Mouse (Mus musculus) MN1 (cell line): Measurements from ENCODE around the gene Fxr2.
"Not testable (repeated sequence)": the region's sequence is repeated elsewhere in the genome, so short reads cannot be mapped to it uniquely, and the experiment has no call there.

ENCODE experiments used
- DNase-seq: peaks from one replicate; pipeline ENCODE4 v3.0.0-alpha.2; 2016; ENCODE audit warnings: low spot score

Gene Fxr2

DNA sequence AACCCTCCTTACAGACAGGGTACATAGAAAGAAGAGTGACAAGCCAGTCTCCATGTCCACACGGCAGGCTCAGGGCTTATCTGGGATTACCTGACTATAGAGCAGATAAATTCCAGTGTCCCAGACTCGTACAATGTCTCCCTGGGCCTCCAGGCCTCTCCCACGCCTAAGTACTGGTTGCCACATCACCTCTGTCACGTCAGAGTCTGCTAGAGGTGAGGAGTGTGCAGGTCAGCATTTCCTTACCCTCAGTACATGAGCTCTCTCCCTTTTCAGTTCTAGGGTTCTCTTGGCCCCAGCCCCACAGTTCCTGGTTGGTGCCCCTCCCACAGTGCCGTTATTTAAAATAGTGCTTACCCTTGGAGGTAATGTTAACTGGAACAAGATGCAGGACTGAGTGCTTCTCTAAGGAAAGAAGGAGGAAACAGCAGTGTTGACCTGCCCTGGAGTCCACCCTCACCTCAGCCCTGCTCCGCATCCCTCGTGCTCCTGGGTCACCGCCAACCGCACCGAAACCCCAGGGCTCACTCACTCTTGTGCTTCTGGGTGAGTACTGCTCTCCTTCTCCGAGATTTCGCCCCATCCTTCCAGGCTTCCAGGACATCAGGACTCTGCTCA is 51.4 kb downstream of the Fxr2 start:
- DNase-seq = no peak

GRCm38 (mm10) chr11:69684936-69685335 is 52.1 kb downstream of the Fxr2 start:
- DNase-seq = no peak

- DNase-seq = no peak
Observed at GRCm38 (mm10) chr11:69685526-69686148, 52.8 kb downstream of the Fxr2 start, which contains the start of gene Tnfsf13. Gene Tnfsf13 (minus strand): TSS chr11:69685784.

GRCm38 (mm10) chr11:69686377-69686776 is 53.6 kb downstream of the Fxr2 start:
- DNase-seq = no peak

- no peak for DNase-seq
Observed at GRCm38 (mm10) chr11:69687061-69687460, 54.3 kb downstream of the Fxr2 start.

DNA sequence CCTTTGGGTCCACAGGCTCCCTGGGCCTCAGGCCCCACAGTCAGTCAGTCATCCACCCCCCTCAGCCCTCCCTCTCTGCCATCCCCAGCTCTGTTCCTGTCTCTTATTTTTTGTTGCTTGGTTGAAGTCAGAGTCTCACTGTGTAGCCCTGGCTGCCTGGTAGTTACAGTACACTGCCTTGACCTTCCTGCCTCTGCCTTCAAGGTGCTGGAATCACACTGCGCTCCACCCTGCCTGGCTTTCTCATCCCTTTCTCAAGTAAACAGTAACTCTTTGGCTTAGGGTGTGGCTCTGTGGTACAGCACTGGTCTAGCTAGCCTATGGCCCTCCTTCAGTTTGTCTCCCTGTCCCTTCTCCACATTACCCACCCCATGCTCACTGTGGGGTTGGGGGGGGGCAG is 57.1 kb downstream of the Fxr2 start:
- DNase-seq = no peak

- DNase-seq = no peak
Observed at GRCm38 (mm10) chr11:69692196-69692811, 59.5 kb downstream of the Fxr2 start.

GRCm38 (mm10) chr11:69692863-69693262 is 60.1 kb downstream of the Fxr2 start:
- no peak for DNase-seq

DNA sequence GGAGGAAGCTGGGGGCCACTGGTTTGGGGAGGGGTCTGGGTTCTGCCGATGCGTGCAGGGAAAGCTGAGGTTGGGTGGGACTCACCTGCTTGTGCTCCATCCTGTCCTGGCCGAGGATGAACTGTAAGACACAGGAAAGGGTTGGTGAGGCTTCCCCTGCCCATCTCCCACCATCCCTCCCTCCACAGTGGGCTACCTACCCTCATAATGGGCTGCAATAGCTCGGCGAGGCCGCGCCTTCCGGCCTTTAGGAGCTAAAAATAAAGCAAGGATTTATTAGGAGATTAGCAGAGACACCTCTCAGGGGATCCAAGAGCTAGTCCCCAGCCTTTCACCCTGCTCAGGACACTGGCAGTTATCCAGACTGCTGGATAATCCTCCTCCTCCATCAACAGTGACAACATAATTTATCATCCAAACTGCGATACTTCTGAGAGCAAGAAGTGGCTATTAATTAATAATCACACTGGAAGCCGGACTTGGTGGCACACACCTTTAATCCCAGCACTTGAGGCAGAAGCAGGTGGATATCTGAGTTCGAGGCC is 60.7 kb downstream of the Fxr2 start:
- no peak for DNase-seq

DNA sequence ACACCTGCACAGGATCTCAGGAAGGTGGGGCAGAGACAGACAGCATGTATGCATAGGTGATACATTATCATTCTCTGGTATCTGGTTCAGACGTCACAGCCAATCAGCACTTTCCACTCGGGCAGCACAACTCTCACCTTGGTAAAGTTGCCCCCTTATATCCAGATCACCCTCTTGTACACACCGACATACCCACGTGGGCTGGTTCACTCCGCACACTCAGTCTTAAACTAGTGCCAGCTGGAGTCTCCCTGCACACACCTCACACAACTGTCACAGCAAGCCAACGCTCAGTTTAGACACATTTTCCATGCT is 62.2 kb downstream of the Fxr2 start:
- DNase-seq = no peak

DNA sequence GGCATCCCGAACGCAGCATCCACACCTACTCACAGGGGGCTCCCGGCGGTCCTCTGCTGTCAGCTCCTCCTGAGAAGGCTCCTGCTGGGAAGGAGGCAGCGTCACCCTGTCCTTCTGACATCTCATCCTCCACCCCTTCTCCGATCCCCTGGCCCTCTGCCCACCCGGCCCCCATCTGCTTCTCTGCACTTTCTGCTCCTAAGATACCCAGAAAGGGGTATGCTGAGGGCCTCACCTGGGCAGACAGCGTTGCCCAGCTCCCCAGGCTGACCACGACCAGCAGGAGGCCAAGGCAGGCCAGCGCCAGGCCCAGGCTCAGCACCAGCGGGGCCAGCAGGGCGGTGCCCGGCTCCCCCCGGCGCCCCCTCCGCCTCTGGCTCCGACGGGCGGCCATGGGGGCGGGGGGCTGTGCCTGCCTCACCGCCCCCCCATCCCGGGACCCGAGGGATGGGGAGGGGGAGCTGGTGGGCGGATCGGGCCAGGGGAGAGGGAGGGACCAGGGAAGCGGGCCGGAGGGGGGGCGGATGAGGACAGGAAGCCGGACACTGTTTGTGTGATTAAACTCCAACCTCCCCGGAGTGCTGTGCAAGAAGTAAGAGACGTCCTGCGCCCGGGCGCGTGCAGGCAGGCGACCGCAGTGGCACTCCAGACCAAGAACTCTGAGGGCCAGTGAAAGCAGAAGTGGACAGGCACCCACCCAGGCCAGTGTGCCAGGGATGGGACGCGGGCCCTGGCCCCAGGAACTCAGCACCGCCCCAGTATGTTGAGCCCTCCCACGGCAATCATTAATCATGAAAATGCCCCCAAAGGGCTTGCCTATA is 62.8 kb downstream of the Fxr2 start, which contains the start of the genes Tnfsf12 and Tnfsfm13:
Gene Tnfsf12, minus strand, starts transcription at position 489 of the 821 bp plus-strand sequence.
Gene Tnfsfm13, minus strand, starts transcription at position 738 of the 821 bp plus-strand sequence.
- peak; percentile 71 for DNase-seq

GRCm38 (mm10) chr11:69697396-69697795 is 64.6 kb downstream of the Fxr2 start:
- no peak for DNase-seq

DNA sequence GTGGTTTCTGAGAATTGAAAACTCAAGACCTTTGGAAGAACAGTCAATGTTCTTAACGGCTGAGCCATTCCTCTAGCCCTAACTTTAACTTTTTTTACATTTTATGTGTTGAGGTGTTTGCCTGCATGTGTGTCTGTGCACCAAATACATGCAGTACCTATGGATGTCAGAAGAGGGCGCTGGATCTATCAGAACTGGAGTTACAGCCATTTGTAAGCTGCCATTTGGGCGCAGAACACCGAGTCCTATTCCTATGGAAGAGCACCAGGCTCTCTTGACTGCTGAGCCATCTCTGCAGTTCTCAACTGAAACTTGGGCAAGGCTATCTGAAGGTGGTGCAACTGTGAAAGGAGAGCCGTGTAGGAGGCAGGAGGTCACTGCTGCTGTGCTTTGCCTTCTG is 65.8 kb downstream of the Fxr2 start:
- no peak for DNase-seq

DNA sequence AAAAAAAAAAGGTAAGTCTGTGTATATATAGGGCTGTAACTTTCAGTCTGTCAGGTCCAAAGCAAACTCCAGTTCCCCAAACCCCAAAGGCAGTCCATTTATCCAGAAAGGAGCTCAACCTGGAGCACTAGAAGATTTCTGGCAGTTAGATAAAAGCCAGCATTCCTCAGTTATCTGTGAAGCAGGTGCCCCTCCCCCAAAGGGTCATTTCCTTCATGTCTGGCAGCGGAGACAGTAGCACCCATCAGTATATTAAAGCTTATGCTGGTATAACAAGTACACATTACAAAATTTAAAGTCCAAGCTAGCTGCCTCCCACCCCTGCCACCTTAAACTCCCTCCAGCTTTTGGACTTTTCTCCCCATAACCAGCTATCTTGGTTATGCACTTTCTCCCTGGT is 66.8 kb downstream of the Fxr2 start:
- DNase-seq = no peak

GRCm38 (mm10) chr11:69702886-69703285 is 70.1 kb downstream of the Fxr2 start:
- DNase-seq = not testable (repeated sequence)
